Mouse (Mus musculus): ENCODE data around the gene Gm10112.

Gm10112 gene

GRCm38 (mm10) chrX:111168040-111168439 lies at the start of gene Gm10112:
Gm10112 (plus strand) TSS chrX:111168340.
- DNase-seq (ENCODE audit: low spot score): no peak

- no peak for DNase-seq (ENCODE audit: low spot score)
Observed at GRCm38 (mm10) chrX:111189574-111189973, 21.4 kb downstream of the Gm10112 start.

GRCm38 (mm10) chrX:111196376-111196775 lies 28.2 kb downstream of the Gm10112 start:
- no peak for DNase-seq (ENCODE audit: low spot score)

- peak; percentile 3 for DNase-seq (ENCODE audit: low spot score)
Observed at GRCm38 (mm10) chrX:111210225-111210624, 42.1 kb downstream of the Gm10112 start.

Data from testis, postnatal 14 days (tissue).